Mouse (Mus musculus) brain, embryonic 18.5 days (tissue): ENCODE measurements around the gene S100a10.
"Not testable (repeated sequence)": the region's sequence is repeated elsewhere in the genome, so short reads cannot be mapped to it uniquely, and the experiment has no call there.

Source experiments
- DNase-seq: peaks from one replicate; pipeline ENCODE4 v3.0.0-alpha.2; 2012; ENCODE audit warnings: low read depth, low spot score

S100a10 gene

GRCm38 (mm10) chr3:93580946-93581345 lies 26.1 kb downstream of the S100a10 start:
- no peak for DNase-seq

GRCm38 (mm10) chr3:93581687-93582086 lies 26.8 kb downstream of the S100a10 start:
- DNase-seq = no peak

GRCm38 (mm10) chr3:93583056-93583455 lies 28.2 kb downstream of the S100a10 start:
- no peak for DNase-seq

GRCm38 (mm10) chr3:93589629-93590028 lies 34.7 kb downstream of the S100a10 start:
- no peak for DNase-seq

GRCm38 (mm10) chr3:93590256-93590655 lies 35.4 kb downstream of the S100a10 start:
- no peak for DNase-seq

GRCm38 (mm10) chr3:93592100-93592499 lies 37.2 kb downstream of the S100a10 start:
- no peak for DNase-seq

GRCm38 (mm10) chr3:93592976-93593375 lies 38.1 kb downstream of the S100a10 start:
- no peak for DNase-seq

- DNase-seq = no peak
Observed at GRCm38 (mm10) chr3:93593512-93593911, 38.6 kb downstream of the S100a10 start.

GRCm38 (mm10) chr3:93596632-93597031 lies 41.8 kb downstream of the S100a10 start:
- DNase-seq = no peak

GRCm38 (mm10) chr3:93597221-93597913 lies 42.5 kb downstream of the S100a10 start:
- DNase-seq = no peak

- DNase-seq = no peak
Observed at GRCm38 (mm10) chr3:93597970-93598369, 43.1 kb downstream of the S100a10 start.

- DNase-seq = no peak
Observed at GRCm38 (mm10) chr3:93600206-93600605, 45.3 kb downstream of the S100a10 start.

- DNase-seq = no peak
Observed at GRCm38 (mm10) chr3:93601903-93602302, 47.0 kb downstream of the S100a10 start.

- DNase-seq = not testable (repeated sequence)
Observed at GRCm38 (mm10) chr3:93608970-93609369, 54.1 kb downstream of the S100a10 start.
